Comparison of ENCODE assay signal across 12 mouse cellular contexts in the genomic region with DNA sequence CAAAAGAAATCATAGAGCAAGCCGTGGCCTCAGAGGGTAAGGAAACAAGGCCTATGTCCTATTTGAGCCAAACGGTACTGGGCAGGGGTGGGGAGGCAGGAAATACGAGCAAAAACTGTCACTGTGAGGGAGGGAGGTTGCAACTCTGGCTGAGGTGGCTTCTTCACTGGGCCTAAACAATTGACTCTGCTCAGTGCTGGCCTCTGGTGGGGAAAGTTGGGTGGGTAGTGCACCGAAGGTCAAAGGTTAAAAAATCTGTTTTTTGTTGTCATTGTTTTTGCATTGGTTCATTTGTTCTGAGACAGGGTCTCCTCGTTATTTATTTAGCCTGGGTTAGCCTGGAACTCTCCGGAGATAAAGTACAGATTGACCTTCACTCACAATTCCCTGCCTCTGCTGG. TPM values are rescaled to one million over a fixed set of nuclear protein-coding genes. Genes with fewer than 3 reads are reported as not detected.
DNase-seq lines count a peak whose midpoint lies in the region; ATAC-seq and TF ChIP-seq lines count a peak whose summit lies in the region.
"Had no signal": no experiment of that assay in that cellular context is flagged by ENCODE, and none has a peak within 500 bp of the region (broad histone marks: within the 10 kb centered on the region; RNA-seq: fewer than 3 reads in every experiment).

No protein-coding gene starts in this region.

- ATAC-seq in CD4-positive, CD25-positive, alpha-beta regulatory T cell, adult 4 months, result peak; percentile 47

- H3K27me3 ChIP-seq in splenic B cell, adult 2 months (ENCODE audit: control insufficient read depth, insufficient read depth, low read length, poor library complexity, severe bottlenecking), result no peaks in the 10 kb centered on the region

- H3K36me3 ChIP-seq in splenic B cell, adult 2 months (ENCODE audit: control insufficient read depth, insufficient read depth, low read length, poor library complexity, severe bottlenecking), result no peaks in the 10 kb centered on the region

- no peak overlapping the region for H3K4me3 ChIP-seq in layer of hippocampus, adult 2 months

- DNase-seq in layer of hippocampus, adult 2 months (ENCODE audit: low spot score in 2 of 2), result no peak
- DNase-seq in layer of hippocampus, postnatal 14 days (ENCODE audit: low spot score in 2 of 2), result no peak
- peak; percentile 8 for DNase-seq in T-cell, adult 2 months (ENCODE audit: low spot score)
- DNase-seq in splenic B cell, adult 2 months (ENCODE audit: low read depth, low spot score), result peak; percentile 3
- no peak for DNase-seq in cerebellum, adult 11-12 months
- DNase-seq in heart, adult 18-20 months, result no peak
- DNase-seq: layer of hippocampus, adult 9-11 months had no signal

- peak; percentile 62 for TF ChIP-seq CTCF in layer of hippocampus, adult 2 months (conservative IDR thresholded peaks at IDR 0.05)

- H3K27ac ChIP-seq in layer of hippocampus, adult 2 months, result no peak overlapping the region

RNA-seq across cellular contexts. Expression of gene Gm6268, which starts 1.2 kb away (rescaled TPM):
- total RNA-seq in layer of hippocampus, adult 2 months (2021), result not detected
- total RNA-seq in layer of hippocampus, postnatal 14 days (2021), result not detected
- not detected for polyA plus RNA-seq in CD4-positive, CD25-positive, alpha-beta regulatory T cell, adult 4 months (2017; shearing (Covaris generic))
- not detected for total RNA-seq in heart, adult 18-20 months (2021)
- total RNA-seq: gastrocnemius, adult 18-20 months; megakaryocyte, adult 5-6 weeks had no signal
- polyA plus RNA-seq: embryonic facial prominence, embryonic 14.5 days; hindbrain, embryonic 11.5 days had no signal

Comparison
In these comparisons a context has a peak if more than half of its experiments do, and no peak if none do; other contexts are left out.
1. DNase-seq: peak in T-cell, adult 2 months (single experiment) and splenic B cell, adult 2 months (single experiment); none in layer of hippocampus, adult 2 months (0 of 2), layer of hippocampus, postnatal 14 days (0 of 2), cerebellum, adult 11-12 months (single experiment) and heart, adult 18-20 months (0 of 2).